8 mouse cellular contexts compared by ENCODE assay signal in genomic region chr11:63921044-63921951, GRCm38 (mm10). TPM values are rescaled to one million over a fixed set of nuclear protein-coding genes. Genes with fewer than 3 reads are reported as not detected.
DNase-seq lines count a peak whose midpoint lies in the region; ATAC-seq and TF ChIP-seq lines count a peak whose summit lies in the region.

No protein-coding gene starts in this region.

- under 1% methylated on average over 80 of the region's 80 CpGs for WGBS in liver, embryonic 15.5 days (ENCODE audit: insufficient replicate concordance)
- WGBS in small intestine, adult 2 months: 1% methylated on average over 79 of the region's 80 CpGs

- peak overlapping the region; percentile 60 for H3K4me3 ChIP-seq in liver, embryonic 15.5 days (replicated peaks)
- peak overlapping the region; percentile 70 for H3K4me3 ChIP-seq in small intestine, adult 2 months (ENCODE audit: low read depth, low read length)

- H3K9me3 ChIP-seq in liver, embryonic 15.5 days (replicated peaks): no peaks in the 10 kb centered on the region

- TF ChIP-seq CTCF in small intestine, adult 2 months (IDR thresholded peaks at IDR 0.05; ENCODE audit: extremely low read depth, insufficient read length, insufficient replicate concordance, low read depth, low read length): no peak

- H3K4me2 ChIP-seq in liver, embryonic 15.5 days: peak overlapping the region; percentile 60

- H3K36me3 ChIP-seq in liver, embryonic 15.5 days (replicated peaks): no peaks in the 10 kb centered on the region
- no peaks in the 10 kb centered on the region for H3K36me3 ChIP-seq in small intestine, adult 2 months (ENCODE audit: control insufficient read depth, insufficient read depth, low read length)

- peaks cover 24% of the 10 kb centered on the region; the same call in 1 of the 2 replicates for H3K4me1 ChIP-seq in liver, embryonic 15.5 days (replicated peaks)
- H3K4me1 ChIP-seq in small intestine, adult 2 months (ENCODE audit: control insufficient read depth, insufficient read depth, insufficient read length, low read length): peaks cover 13% of the 10 kb centered on the region

- no peak for ATAC-seq in liver, embryonic 15.5 days (ENCODE audit: insufficient read depth)
- no peak for ATAC-seq in erythroid progenitor cell, adult 5-6 weeks (replicated peaks; ENCODE audit: low FRiP score, poor library complexity, severe bottlenecking)

- peak overlapping the region; percentile 54 for H3K9ac ChIP-seq in liver, embryonic 15.5 days

- peak overlapping the region; percentile 33; the same call in 1 of the 2 replicates for H3K27ac ChIP-seq in liver, embryonic 15.5 days (replicated peaks)
- H3K27ac ChIP-seq in small intestine, adult 2 months (ENCODE audit: insufficient read depth, low read depth, low read length): no peak overlapping the region

- peak; percentile 33 for DNase-seq in ovary, postnatal 36 days (ENCODE audit: low spot score)
- DNase-seq in ovary, adult 18-20 months (ENCODE audit: low spot score): no peak
- peak; percentile 53 for DNase-seq in embryo, embryonic 10 days (ENCODE audit: low spot score)
- DNase-seq in heart, postnatal 4 days: peak; percentile 23
- no peak for DNase-seq in adrenal gland, postnatal 25 days

- peaks cover 97% of the 10 kb centered on the region for H3K27me3 ChIP-seq in liver, embryonic 15.5 days
- peaks cover 70% of the 10 kb centered on the region for H3K27me3 ChIP-seq in small intestine, adult 2 months (ENCODE audit: control insufficient read depth, insufficient read depth, low read length)

- TF ChIP-seq POLR2A in small intestine, adult 2 months (IDR thresholded peaks at IDR 0.05; ENCODE audit: low read depth, low read length): no peak

RNA-seq across cellular contexts. Expression of gene Hs3st3b1, which starts 0.8 kb away (rescaled TPM):
- total RNA-seq in heart, postnatal 4 days (2021): 1 to 10 TPM; 1.1 TPM
- polyA plus RNA-seq in liver, embryonic 15.5 days (2015; fragmentation: Nextera tagmentation; extraction: Ambion mirVana): 13.4 and 14.6 TPM in 2 replicates
- polyA plus RNA-seq in small intestine, adult 2 months (2012; rRNA removed): 3.7 and 10.3 TPM in 2 replicates
- total RNA-seq in erythroid progenitor cell, adult 5-6 weeks (2015; ENCODE audit: low replicate concordance): not detected in 2 replicates
- total RNA-seq in erythroid progenitor cell, adult 5-6 weeks (2017; ENCODE audit: low replicate concordance): 0.77 TPM in 1 of 2 replicates, not detected in the other
- total RNA-seq in adrenal gland, postnatal 25 days (2021): 2.1 TPM in 2 replicates

Comparison
In these comparisons a context has a peak if more than half of its experiments do, and no peak if none do; other contexts are left out.
1. DNase-seq: peak in ovary, postnatal 36 days (single experiment), embryo, embryonic 10 days (single experiment) and heart, postnatal 4 days (single experiment); none in ovary, adult 18-20 months (single experiment) and adrenal gland, postnatal 25 days (single experiment).